Mouse (Mus musculus) lung, postnatal 0 days (tissue): Measurements from ENCODE around the gene Ubr1. TPM values are rescaled to one million over a fixed set of nuclear protein-coding genes. Genes with fewer than 3 reads are reported as not detected.
"Not testable (repeated sequence)": the region's sequence is repeated elsewhere in the genome, so short reads cannot be mapped to it uniquely, and the experiment has no call there.

Experiments
- ATAC-seq: fragments of 200-750 bp; cut with Nextera tagmentation; 2 replicates; pipeline ENCODE4 v1.8.0; 2017; ENCODE audit warnings: moderate library complexity
- DNase-seq: peaks from one replicate; pipeline ENCODE4 v3.0.0-alpha.2; 2016; ENCODE audit warnings: low spot score
- H3K27ac ChIP-seq: fragments of 300-500 bp; sonication (generic); 2 replicates; pipeline ENCODE4 v1.5.1; 2014; ENCODE audit warnings: antibody characterized with exemption, mild to moderate bottlenecking, low read length, mixed read lengths
- H3K27me3 ChIP-seq: fragments of 300-500 bp; sonication (generic); replicated peaks from 2 replicates; pipeline ENCODE4 v1.6.1; 2014; ENCODE audit warnings: low read length, mixed read lengths; ENCODE audit not compliant: insufficient read depth
- H3K36me3 ChIP-seq: fragments of 300-500 bp; sonication (generic); 2 replicates; pipeline ENCODE4 v1.6.1; 2014; ENCODE audit warnings: low read length, mixed read lengths; ENCODE audit not compliant: insufficient read depth
- H3K4me1 ChIP-seq: fragments of 300-500 bp; sonication (generic); 2 replicates; pipeline ENCODE4 v1.6.1; 2014; ENCODE audit warnings: antibody characterized with exemption, low read depth, low read length, mixed read lengths; ENCODE audit not compliant: insufficient read depth
- H3K4me2 ChIP-seq: fragments of 300-500 bp; sonication (generic); replicated peaks from 2 replicates; pipeline ENCODE4 v1.6.1; 2014; ENCODE audit warnings: low read depth, mild to moderate bottlenecking, low read length, moderate library complexity, mixed read lengths
- H3K4me3 ChIP-seq: fragments of 300-500 bp; sonication (generic); 2 replicates; pipeline ENCODE4 v1.5.1; 2014; ENCODE audit warnings: low read depth, low read length
- H3K9ac ChIP-seq: fragments of 300-500 bp; sonication (generic); replicated peaks from 2 replicates; pipeline ENCODE4 v1.6.1; 2014; ENCODE audit warnings: low read depth, mild to moderate bottlenecking
- H3K9me3 ChIP-seq: fragments of 300-500 bp; sonication (generic); 2 replicates; pipeline ENCODE4 v1.6.1; 2016; ENCODE audit warnings: low read length, mixed read lengths
- CTCF ChIP-seq: IDR thresholded peaks from 2 replicates; pipeline ENCODE4 v1.5.1; 2016; ENCODE audit warnings: antibody characterized with exemption, mild to moderate bottlenecking
- EP300 ChIP-seq: IDR thresholded peaks from 2 replicates; pipeline ENCODE4 v1.6.1; 2016; ENCODE audit warnings: antibody characterized with exemption, mild to moderate bottlenecking, control low read depth
- WGBS: fragments of 180-500 bp; shearing (Covaris S2); extraction: QIAGEN DNeasy Blood & Tissue Kit; methylation state at CpG from one replicate; pipeline ENCODE4 v1.1.7; 2014; 5-methylcytosine and 5-hydroxymethylcytosine counted together
- polyA plus RNA-seq: library from polyadenylated mRNA; unstranded; fragments of >200 nt; fragmentation: Nextera tagmentation; extraction: Ambion mirVana; gene quantifications from 2 replicates; pipeline ENCODE4 v1.2.1, GENCODE M21; 2015

Gene Ubr1
- polyA plus RNA-seq, 1 experiment from 2014 or later, result 25.1 TPM

GRCm38 (mm10) chr2:121008664-121009007 is 38.1 kb upstream of the Ubr1 start:
- H3K27ac ChIP-seq, result no peak overlapping the region
- no peak for TF ChIP-seq EP300
- TF ChIP-seq CTCF, result no peak
- no peaks in the 10 kb centered on the region for H3K27me3 ChIP-seq
- peaks cover 6% of the 10 kb centered on the region; the same call in 1 of the 2 replicates for H3K4me1 ChIP-seq
- H3K4me3 ChIP-seq, result peak overlapping the region; percentile 62
- DNase-seq, result peak; percentile 19
- no peak for ATAC-seq
- no peaks in the 10 kb centered on the region for H3K9me3 ChIP-seq
- H3K36me3 ChIP-seq, result peaks cover 20% of the 10 kb centered on the region; the same call in 1 of the 2 replicates
- peak overlapping the region; percentile 76 for H3K4me2 ChIP-seq
- WGBS, result under 1% methylated on average over 12 of the region's 12 CpGs
- H3K9ac ChIP-seq, result peak overlapping the region; percentile 41

GRCm38 (mm10) chr2:121007925-121008663 is 37.6 kb upstream of the Ubr1 start, which contains the start of gene Ccndbp1:
Gene Ccndbp1, plus strand, starts transcription at chr2:121008403.
- ATAC-seq (peak; percentile 99), DNase-seq (peak; percentile 98)
- WGBS, result 1% methylated on average over 32 of the region's 34 CpGs
- Histone ChIP-seq H3K27me3 (no peaks in the 10 kb centered on the region), H3K36me3 (peaks cover 19% of the 10 kb centered on the region; the same call in 1 of the 2 replicates), H3K9me3 (no peaks in the 10 kb centered on the region), H3K4me3 (peak within 1 kb of the TSS; percentile 62), H3K4me1 (peaks cover 6% of the 10 kb centered on the region; the same call in 1 of the 2 replicates), H3K27ac (no peak within 1 kb of the TSS), H3K4me2 (peak within 1 kb of the TSS; percentile 76), H3K9ac (peak within 1 kb of the TSS; percentile 41)
- no peak for TF ChIP-seq EP300
- TF ChIP-seq CTCF, result no peak

GRCm38 (mm10) chr2:121006986-121007385 is 36.5 kb upstream of the Ubr1 start:
- H3K36me3 ChIP-seq, result peaks cover 10% of the 10 kb centered on the region; the same call in 1 of the 2 replicates
- H3K4me2 ChIP-seq, result no peak overlapping the region
- no peak overlapping the region for H3K27ac ChIP-seq
- H3K4me1 ChIP-seq, result peaks cover 6% of the 10 kb centered on the region; the same call in 1 of the 2 replicates
- TF ChIP-seq CTCF (no peak), EP300 (no peak)
- no peak for DNase-seq
- 76% methylated on average over 1 of the region's 1 CpGs for WGBS
- no peaks in the 10 kb centered on the region for H3K27me3 ChIP-seq
- no peak overlapping the region for H3K9ac ChIP-seq
- no peaks in the 10 kb centered on the region for H3K9me3 ChIP-seq
- no peak overlapping the region for H3K4me3 ChIP-seq
- no peak for ATAC-seq

- Histone ChIP-seq H3K4me1 (peaks cover 5% of the 10 kb centered on the region; the same call in 1 of the 2 replicates), H3K36me3 (no peaks in the 10 kb centered on the region), H3K9ac (no peak overlapping the region), H3K27ac (no peak overlapping the region), H3K9me3 (no peaks in the 10 kb centered on the region), H3K4me3 (no peak overlapping the region), H3K27me3 (no peaks in the 10 kb centered on the region), H3K4me2 (no peak overlapping the region)
- DNase-seq (no peak), ATAC-seq (no peak)
- WGBS, result 81% methylated on average over 7 of the region's 7 CpGs
- TF ChIP-seq EP300, result no peak
Measured at GRCm38 (mm10) chr2:121004018-121004811, 33.7 kb upstream of the Ubr1 start.

- 59% methylated on average over 2 of the region's 2 CpGs for WGBS
- Histone ChIP-seq H3K27ac (no peak overlapping the region), H3K27me3 (no peaks in the 10 kb centered on the region), H3K4me3 (no peak overlapping the region), H3K4me1 (no peaks in the 10 kb centered on the region), H3K9ac (no peak overlapping the region), H3K4me2 (no peak overlapping the region), H3K36me3 (no peaks in the 10 kb centered on the region), H3K9me3 (no peaks in the 10 kb centered on the region)
- peak; percentile 58 for TF ChIP-seq CTCF
- no peak for TF ChIP-seq EP300
- ATAC-seq, result no peak
- no peak for DNase-seq
Measured at GRCm38 (mm10) chr2:121003586-121003985, 33.1 kb upstream of the Ubr1 start.

GRCm38 (mm10) chr2:120998863-120999262 is 28.3 kb upstream of the Ubr1 start:
- WGBS, result 79% methylated on average over 8 of the region's 8 CpGs
- Histone ChIP-seq H3K36me3 (no peaks in the 10 kb centered on the region), H3K4me1 (no peaks in the 10 kb centered on the region), H3K27me3 (no peaks in the 10 kb centered on the region), H3K9me3 (no peaks in the 10 kb centered on the region), H3K27ac (no peak overlapping the region), H3K9ac (no peak overlapping the region), H3K4me3 (no peak overlapping the region), H3K4me2 (no peak overlapping the region)
- DNase-seq (no peak), ATAC-seq (no peak)
- TF ChIP-seq CTCF (no peak), EP300 (no peak)

- not testable (repeated sequence) for H3K27ac ChIP-seq, H3K9ac ChIP-seq, H3K4me1 ChIP-seq, DNase-seq, ATAC-seq, H3K36me3 ChIP-seq, H3K27me3 ChIP-seq, H3K4me2 ChIP-seq, H3K4me3 ChIP-seq, H3K9me3 ChIP-seq
- 67% methylated on average over 1 of the region's 1 CpGs for WGBS
Measured at GRCm38 (mm10) chr2:120996607-120997006, 26.1 kb upstream of the Ubr1 start.
